Mouse (Mus musculus): ENCODE measurements around the gene Rims3.

Gene Rims3

GRCm38 (mm10) chr4:120892516-120892915 is 37.9 kb downstream of the Rims3 start:
- DNase-seq (ENCODE audit: low read depth): no peak

DNA sequence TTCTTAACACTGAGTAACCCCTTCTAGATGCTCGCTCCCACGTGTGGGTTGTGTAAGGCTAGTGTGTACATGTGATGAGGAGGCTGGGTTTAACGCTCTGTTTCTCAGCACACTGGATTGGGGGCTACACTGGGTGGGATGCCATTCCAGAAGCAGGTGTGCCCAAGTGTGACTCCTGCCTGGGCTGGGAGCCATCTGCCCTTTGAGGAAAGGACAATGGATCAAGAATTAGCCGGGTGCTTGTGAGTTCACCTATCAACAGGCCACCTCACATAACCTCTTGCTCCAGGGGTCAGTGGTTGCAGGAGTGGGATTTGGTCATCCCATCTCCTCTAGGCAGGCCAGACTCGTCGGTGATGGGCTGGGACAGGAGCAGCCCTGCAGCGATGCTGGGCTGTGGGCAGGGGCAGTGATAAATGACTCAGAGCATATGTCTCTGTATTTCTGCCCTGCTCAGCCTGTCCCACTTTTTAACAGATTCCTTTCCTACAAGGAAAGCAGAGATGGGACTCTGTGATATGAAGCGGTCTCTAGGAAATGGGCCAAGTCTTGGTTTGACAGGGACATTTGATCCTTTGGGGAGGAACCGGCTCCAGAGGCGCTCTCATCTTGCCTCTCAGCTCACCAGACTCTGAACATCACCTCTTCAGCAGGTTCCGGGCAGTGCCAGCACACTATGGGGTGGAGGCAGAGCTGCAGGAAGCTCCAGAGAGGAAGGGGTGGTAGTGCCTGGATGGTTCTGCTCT is 39.2 kb downstream of the Rims3 start:
- DNase-seq (ENCODE audit: low read depth): no peak

DNA sequence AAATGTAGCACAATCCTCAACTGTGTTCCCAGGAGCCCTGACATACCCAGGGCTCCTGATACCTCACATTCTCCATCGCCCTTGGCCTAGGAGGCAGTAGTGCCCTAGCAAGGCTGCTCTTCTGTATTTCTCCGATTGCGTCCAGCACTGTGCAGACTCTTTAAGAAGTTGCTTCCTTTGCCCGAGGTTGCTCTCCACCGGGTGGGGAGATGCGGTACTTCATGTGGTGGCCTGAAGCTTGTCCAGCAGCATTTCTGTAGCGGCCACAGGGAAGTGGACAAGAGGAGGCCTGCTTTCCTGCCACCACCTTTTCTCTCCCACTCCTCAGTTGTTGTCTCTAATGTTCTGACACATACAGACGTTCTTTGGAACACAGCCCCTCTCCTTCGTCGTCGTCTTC is 40.0 kb downstream of the Rims3 start:
- no peak for DNase-seq (ENCODE audit: low read depth)

- DNase-seq (ENCODE audit: low read depth): no peak
Observed at GRCm38 (mm10) chr4:120895226-120895625, 40.6 kb downstream of the Rims3 start.

DNA sequence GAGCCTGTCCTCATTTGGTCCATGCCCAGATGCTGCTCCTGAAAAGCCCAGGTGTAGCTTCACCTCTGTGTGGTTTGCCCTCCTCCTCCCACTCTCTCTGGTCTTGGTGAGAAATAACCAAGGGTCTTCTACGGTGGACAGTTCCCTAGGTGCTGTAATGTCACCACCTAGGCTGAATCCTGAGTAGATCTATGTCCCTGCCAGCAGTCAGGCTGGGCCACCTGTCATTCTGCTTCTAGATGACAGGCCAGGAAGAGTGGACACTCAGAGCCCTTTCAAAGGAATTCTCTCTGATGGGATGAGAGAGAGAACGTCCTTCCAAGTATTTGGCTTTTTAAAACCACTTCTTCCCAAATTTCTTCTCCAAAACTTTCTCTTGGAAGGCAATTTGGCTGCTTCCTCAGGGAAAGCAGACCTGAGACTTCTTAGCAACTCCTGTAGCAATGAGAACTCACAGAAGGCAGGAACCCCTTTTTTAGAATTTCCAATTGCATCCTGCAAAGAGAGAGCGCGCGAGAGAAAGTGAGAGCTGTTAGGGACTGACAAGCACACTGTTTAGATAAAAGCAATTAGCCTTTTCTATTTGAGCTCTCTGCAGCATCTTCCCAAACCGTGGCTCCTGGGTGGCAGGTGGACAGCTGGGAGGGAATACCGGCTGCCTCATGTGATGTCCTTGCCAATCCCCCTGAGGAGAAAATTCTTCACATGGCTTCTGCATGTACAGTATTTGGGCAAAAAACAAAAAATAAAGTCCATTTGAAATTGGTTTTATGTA is 41.4 kb downstream of the Rims3 start:
- no peak for DNase-seq (ENCODE audit: low read depth)

DNA sequence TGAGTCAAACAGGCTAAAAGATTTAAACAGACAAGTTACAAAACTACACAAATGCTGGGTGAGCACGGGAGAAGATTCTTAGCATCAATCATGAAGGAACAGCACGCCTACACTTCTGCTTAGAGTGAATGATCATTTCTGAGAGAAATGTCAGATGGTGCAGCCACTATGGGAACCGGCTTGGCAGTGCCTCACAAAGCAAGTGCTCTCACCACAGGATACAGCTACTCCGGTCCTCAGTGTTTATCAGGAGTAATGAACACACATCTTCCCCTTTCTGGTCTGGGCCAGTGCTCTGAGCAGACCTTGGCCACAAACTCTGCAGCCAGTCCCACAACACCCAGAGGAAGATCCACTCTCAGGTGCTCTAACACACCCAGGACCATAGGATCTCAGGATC is 49.9 kb downstream of the Rims3 start:
- DNase-seq (ENCODE audit: low read depth): no peak

DNA sequence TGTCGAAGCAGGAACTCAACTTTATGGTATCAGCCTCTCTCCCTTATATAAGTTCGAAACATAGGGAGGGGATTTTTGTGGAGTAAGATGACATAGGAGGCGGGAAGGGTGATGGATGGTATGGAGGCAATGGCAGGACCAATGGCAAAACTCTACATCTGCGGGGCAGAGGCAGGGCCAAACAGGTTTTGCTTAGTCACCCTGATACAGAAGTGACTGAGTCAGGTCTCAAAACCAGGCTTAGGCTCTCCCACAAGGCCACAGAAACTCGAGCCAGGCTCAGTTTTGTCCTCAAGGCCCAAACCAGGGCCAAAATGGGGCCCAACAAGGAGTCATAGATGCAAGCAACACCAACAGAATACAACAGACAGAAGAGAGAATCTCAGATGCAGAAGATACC is 51.0 kb downstream of the Rims3 start:
- no peak for DNase-seq (ENCODE audit: low read depth)

GRCm38 (mm10) chr4:120909558-120910150 is 55.0 kb downstream of the Rims3 start:
- DNase-seq (ENCODE audit: low read depth): peak; percentile 90

GRCm38 (mm10) chr4:120911086-120911485 is 56.5 kb downstream of the Rims3 start:
- no peak for DNase-seq (ENCODE audit: low read depth)

DNA sequence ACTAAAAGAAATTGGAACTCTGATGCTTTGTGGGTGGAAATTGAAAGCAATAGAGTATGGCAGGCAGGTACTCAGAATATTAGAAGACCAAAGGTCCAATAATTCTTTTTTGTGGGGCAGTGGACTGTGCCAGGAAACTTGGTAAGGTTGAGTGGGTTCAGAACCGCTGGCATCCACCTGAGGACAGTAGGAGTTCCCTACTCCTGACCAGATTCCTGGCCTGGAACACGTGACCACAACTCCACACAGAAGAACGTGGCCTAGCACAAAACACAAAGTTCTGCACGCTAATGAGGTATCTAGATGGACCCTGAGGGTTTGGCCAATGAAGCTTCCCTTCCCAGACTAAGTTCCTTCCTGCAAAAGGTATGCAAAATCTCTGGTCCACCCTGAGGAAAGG is 58.2 kb downstream of the Rims3 start:
- no peak for DNase-seq (ENCODE audit: low read depth)

GRCm38 (mm10) chr4:120913443-120913842 is 58.8 kb downstream of the Rims3 start:
- DNase-seq (ENCODE audit: low read depth): no peak

DNA sequence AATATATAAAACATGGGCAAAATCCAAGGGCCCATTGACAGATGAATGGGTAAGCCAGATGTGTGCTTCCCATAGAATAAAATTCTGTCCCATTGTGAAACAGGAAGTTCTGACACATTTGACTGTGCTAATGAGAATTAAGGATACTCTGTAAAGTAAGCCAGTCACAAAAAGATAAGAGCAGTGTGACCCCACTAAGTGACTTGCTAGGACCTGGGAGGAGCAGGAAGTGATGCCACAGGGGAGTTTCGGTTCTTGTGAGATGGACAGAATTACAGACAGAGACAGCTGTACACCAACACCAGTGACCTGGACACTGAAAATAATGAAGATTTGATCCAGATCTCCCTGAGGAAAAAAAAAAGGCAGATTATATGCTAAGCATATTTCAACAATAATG is 59.2 kb downstream of the Rims3 start:
- no peak for DNase-seq (ENCODE audit: low read depth)

DNA sequence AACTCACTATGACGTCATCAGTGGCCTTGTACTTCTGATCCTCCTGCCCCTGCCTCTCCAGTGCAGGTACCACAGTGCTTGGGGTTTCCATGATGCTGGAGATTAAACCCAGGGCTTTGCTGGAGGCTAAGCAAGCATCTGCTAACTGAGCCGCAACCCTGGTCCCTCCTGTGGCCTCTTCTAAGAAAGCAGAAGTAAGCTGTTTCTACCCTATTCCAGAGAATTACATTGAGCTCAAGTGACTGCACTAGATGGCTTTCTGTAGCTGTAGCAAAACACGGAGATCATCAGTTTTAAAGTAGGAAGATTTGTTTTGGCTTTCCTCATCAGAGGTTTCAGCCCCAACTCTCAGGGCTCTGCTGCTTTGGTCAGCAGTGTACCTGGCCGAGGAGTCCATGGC is 59.9 kb downstream of the Rims3 start:
- no peak for DNase-seq (ENCODE audit: low read depth)

GRCm38 (mm10) chr4:120921461-120921860 is 66.8 kb downstream of the Rims3 start:
- DNase-seq (ENCODE audit: low read depth): no peak

DNA sequence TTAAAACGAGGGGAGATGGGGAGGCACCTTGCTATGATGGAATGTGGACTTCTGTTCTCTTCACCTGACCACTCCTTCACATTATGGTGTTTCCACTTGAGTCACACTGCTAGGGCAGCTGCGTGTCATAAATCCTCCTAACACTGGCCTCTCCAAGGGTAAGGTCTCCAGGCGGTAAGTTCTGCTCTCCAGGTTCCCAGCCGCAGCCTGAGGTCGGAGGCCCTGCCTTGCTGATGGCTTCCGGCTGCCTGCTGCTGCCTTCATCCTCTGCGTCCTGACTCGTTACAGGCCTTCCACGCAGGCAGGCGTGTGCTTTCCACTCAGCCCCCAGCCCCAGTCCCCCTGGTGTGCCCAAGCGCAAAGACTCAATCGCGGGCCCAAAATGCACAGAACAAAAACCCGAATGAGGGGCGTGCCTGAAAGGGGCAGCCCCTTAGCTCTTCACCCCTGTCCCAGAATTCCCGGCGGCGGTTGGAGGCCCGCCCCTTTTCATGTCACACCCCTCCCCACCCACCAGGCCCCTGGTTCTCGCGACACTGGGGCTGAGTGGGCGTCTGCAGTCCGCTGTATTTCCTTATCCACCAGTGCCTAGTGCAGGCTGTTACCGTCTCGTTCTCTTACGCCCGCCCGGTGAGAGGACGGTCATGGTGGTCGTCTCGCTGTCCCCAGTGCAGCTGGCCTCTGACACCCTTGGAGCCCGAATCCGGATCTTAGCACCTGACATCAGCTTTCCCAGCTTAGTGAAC is 70.1 kb downstream of the Rims3 start, which contains the start of gene Exo5:
Exo5 (minus strand) TSS at position 464 of the 746 bp plus-strand sequence.
- DNase-seq (ENCODE audit: low read depth): peak; percentile 95

DNA sequence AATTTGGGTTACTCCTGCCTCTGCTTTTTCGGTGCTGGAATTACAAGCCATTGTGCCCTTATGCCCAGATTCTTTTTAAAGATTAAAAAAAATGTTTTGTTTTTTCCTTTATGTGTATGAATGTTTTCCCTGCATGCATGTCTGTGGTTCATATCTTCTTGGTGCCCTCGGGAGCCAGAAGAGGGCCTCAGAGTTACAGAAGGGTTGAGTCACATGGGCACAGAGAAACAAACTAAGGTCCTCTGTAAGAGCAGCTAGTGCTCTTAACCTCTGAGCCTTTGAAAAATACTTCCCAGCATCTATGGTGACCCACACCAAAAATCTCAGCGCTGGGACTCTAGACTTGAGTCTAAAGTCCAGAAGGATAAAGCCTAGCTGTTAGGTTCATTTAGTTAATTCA is 70.8 kb downstream of the Rims3 start:
- peak; percentile 71 for DNase-seq (ENCODE audit: low read depth)

GRCm38 (mm10) chr4:120928686-120929085 is 74.1 kb downstream of the Rims3 start:
- no peak for DNase-seq (ENCODE audit: low read depth)

DNA sequence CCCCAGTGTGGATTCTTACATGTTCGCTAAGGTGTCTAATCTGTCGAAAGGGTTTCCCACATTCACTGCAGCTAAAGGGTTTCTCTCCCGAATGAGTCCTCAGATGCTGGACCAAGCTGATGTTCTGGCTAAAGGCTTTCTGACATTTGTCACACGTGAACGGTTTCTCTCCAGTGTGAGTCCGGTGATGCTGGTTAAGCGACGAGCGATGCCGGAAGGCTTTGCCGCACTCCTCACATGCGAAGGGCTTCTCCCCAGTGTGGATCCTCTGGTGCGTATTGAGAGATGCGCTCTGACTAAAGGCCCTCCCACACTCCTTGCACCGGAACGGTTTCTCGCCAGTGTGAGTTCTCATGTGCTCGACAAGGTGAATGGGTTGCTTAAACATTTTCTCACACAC is 76.1 kb downstream of the Rims3 start:
- no peak for DNase-seq (ENCODE audit: low read depth)

- DNase-seq (ENCODE audit: low read depth): no peak
Observed at GRCm38 (mm10) chr4:120935006-120935405, 80.4 kb downstream of the Rims3 start.

All from induced T-regulatory cell, adult 2 months (primary cell).